Mouse (Mus musculus) heart, embryonic 15.5 days (tissue): ENCODE data around the gene Rala. TPM values are rescaled to one million over a fixed set of nuclear protein-coding genes. Genes with fewer than 3 reads are reported as not detected.
"Not testable (repeated sequence)": the region's sequence is repeated elsewhere in the genome, so short reads cannot be mapped to it uniquely, and the experiment has no call there.

Experiments
- ATAC-seq: fragments of 200-750 bp; cut with Nextera tagmentation; replicated peaks from 2 replicates; pipeline ENCODE4 v1.8.0; 2017; ENCODE audit warnings: low read depth, moderate TSS enrichment; ENCODE audit not compliant: insufficient number of reproducible peaks, insufficient read depth, low FRiP score
- H3K27ac ChIP-seq: fragments of 300-500 bp; sonication (generic); 2 replicates; pipeline ENCODE4 v1.5.1; 2015; ENCODE audit warnings: mild to moderate bottlenecking, inconsistent platforms
- H3K27me3 ChIP-seq: fragments of 300-500 bp; sonication (generic); 2 replicates; pipeline ENCODE4 v1.6.1; 2015; ENCODE audit warnings: inconsistent platforms
- H3K36me3 ChIP-seq: fragments of 300-500 bp; sonication (generic); 2 replicates; pipeline ENCODE4 v1.6.1; 2015; ENCODE audit warnings: mild to moderate bottlenecking, inconsistent platforms
- H3K4me1 ChIP-seq: fragments of 300-500 bp; sonication (generic); replicated peaks from 2 replicates; pipeline ENCODE4 v1.6.1; 2015; ENCODE audit warnings: inconsistent platforms
- H3K4me2 ChIP-seq: fragments of 300-500 bp; sonication (generic); 2 replicates; pipeline ENCODE4 v1.6.1; 2015; ENCODE audit warnings: inconsistent platforms, mild to moderate bottlenecking, moderate library complexity
- H3K4me3 ChIP-seq: fragments of 300-500 bp; sonication (generic); 2 replicates; pipeline ENCODE4 v1.5.1; 2015; ENCODE audit warnings: mild to moderate bottlenecking, inconsistent platforms
- H3K9ac ChIP-seq: fragments of 300-500 bp; sonication (generic); 2 replicates; pipeline ENCODE4 v1.6.1; 2015; ENCODE audit warnings: mild to moderate bottlenecking, inconsistent platforms
- H3K9me3 ChIP-seq: fragments of 300-500 bp; sonication (generic); replicated peaks from 2 replicates; pipeline ENCODE4 v1.6.1; 2016; ENCODE audit warnings: inconsistent platforms
- WGBS: fragments of 180-500 bp; shearing (Covaris S2); methylation state at CpG from one replicate; pipeline ENCODE4 v1.1.7; 2015; ENCODE audit warnings: mixed read lengths; 5-methylcytosine and 5-hydroxymethylcytosine counted together
- polyA plus RNA-seq: library from polyadenylated mRNA; unstranded; fragments of >200 nt; fragmentation: Nextera tagmentation; extraction: Ambion mirVana; gene quantifications from 2 replicates; pipeline ENCODE4 v1.2.1, GENCODE M21; 2015

Rala gene
- polyA plus RNA-seq, 1 experiment from 2014 or later = 85.1 TPM

DNA sequence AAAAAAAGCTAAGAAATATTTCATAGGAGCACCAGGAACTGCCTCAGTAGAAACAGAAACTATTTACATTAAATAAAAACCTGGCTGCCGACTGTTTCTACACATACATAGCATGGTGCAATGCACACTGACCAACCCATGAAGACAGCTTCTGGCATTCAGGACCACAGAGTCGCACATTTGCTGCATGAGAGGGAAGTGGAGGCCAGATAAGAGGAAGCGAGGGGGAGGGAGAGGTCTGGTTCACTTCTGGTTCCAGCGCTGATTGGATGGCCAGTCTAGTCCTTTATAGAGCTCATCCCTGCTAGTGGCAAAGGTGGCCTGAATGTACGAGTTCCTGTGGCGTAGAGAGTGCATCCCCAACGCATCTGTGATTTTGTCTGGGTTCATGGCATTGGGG, 16.6 kb upstream of the Rala start:
- Histone ChIP-seq H3K9ac (no peak overlapping the region), H3K4me1 (no peaks in the 10 kb centered on the region), H3K27me3 (no peaks in the 10 kb centered on the region), H3K4me3 (no peak overlapping the region), H3K9me3 (no peaks in the 10 kb centered on the region), H3K27ac (no peak overlapping the region), H3K36me3 (no peaks in the 10 kb centered on the region), H3K4me2 (no peak overlapping the region)
- no peak for ATAC-seq
- WGBS = 74% methylated on average over 7 of the region's 7 CpGs

DNA sequence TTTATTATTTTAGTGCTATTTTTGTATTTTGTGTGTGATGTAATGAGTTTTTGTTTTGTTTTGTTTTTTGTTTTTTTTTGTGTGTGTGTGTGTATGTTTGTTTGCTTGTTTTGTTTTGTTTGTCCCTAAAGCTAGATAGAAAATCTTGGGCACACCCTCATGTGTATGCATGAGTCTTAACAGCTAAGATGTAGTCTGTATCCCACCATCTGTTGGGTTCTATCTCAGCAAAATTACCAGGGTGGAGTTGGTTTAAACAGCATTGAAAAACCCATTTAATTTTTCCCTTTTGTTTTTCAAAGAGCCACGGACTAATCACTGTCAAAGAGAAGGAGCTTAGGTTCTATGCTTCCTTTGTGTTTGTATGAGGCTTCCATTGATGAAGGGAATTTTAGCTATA, 10.2 kb upstream of the Rala start:
- no peak for ATAC-seq
- H3K9me3 ChIP-seq = no peaks in the 10 kb centered on the region
- H3K4me1 ChIP-seq = no peaks in the 10 kb centered on the region
- H3K27ac ChIP-seq = no peak overlapping the region
- H3K4me3 ChIP-seq = no peak overlapping the region
- 43% methylated on average over 1 of the region's 1 CpGs for WGBS
- no peak overlapping the region for H3K4me2 ChIP-seq
- H3K27me3 ChIP-seq = no peaks in the 10 kb centered on the region
- no peaks in the 10 kb centered on the region for H3K36me3 ChIP-seq
- no peak overlapping the region for H3K9ac ChIP-seq

DNA sequence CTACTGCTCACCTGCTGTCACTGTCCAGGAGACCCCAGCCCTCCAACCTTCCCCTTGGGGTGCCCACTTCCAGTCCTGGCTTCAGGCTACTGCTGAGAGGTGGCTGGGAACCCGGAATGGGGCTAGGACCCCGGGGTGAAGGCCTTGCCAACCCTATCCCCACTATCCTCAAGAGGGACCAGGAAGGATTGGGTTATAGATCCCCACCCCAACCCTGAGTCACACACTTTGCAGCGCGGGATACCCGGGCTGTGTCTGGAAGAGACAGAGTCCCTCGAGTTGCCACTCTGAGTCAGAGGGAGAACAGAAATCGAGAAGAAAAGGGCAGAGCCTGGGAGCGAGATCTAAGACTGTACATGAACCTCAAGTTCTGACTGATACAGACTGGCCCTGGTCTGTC, 6.5 kb upstream of the Rala start:
- WGBS = 85% methylated on average over 8 of the region's 8 CpGs
- ATAC-seq, H3K27me3 ChIP-seq: not testable (repeated sequence)

DNA sequence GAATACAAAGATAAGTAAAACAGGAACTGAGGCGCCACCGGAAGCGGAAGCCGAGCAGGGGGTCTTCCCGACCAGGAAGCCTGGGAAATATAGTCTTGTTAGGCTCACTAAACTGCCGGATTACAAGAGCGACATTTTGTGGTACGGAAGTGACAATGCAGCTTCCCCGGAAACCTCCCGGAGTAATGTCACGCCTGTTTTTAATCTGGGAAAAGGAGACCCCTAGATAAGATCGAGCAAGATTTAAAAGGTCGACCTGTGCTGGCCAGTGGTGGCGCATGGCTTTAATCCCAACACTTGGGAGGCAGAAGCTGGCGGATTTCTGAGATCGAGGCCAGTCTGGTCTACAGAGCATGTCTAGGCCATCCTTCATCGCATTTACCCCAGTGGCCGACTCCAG, 5.5 kb upstream of the Rala start:
- Histone ChIP-seq H3K9ac (no peak overlapping the region), H3K4me1 (0 out of 2 replicates have a peak, but pooled peaks cover 3% of the 10 kb centered on the region), H3K4me3 (no peak overlapping the region), H3K36me3 (no peaks in the 10 kb centered on the region), H3K27ac (no peak overlapping the region), H3K27me3 (no peaks in the 10 kb centered on the region), H3K4me2 (no peak overlapping the region), H3K9me3 (no peaks in the 10 kb centered on the region)
- no peak for ATAC-seq
- 61% methylated on average over 18 of the region's 18 CpGs for WGBS

More for the DNA sequence above, 6.5 kb upstream of the Rala start:
- H3K27ac ChIP-seq, H3K4me3 ChIP-seq, H3K36me3 ChIP-seq, H3K9ac ChIP-seq, H3K9me3 ChIP-seq, H3K4me1 ChIP-seq, H3K4me2 ChIP-seq: not testable (repeated sequence)

DNA sequence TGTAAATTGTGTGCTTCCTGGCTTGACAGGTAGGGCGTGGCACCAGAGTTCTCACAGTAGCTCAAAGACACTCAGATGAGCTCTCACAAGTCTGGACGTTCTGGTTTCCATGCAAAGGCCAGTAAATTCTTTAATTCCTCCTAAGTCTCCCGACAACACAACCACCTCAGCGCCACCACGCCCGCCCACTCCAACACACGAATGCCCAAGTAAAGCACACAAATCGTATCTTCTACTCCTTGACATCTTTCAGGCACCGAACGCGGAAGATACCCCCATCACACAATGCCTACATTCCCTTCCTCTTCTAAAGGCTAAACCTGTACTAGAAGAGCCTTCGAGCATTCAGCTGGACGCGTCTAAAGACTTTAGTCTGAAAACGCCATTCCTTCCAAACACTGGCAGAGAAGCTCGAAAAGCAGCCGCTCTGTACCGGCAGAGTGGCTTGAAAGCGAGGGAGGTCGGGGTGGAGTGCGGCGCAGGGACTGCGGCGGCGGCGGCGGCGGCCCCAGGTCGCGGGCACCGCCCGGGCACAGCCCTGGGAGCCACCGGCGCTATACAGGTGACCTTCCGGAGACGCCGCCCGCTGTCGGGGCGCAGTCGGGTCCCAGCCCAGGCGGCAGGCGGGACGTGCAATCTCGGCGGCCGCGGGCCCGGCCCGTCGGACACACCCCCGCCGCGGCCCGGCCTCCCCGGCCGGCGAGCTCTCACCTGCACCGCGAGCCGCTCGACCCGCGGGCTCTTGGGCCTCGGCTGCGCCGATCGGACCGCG, 547 bp downstream of the Rala start:
- under 1% methylated on average over 64 of the region's 70 CpGs for WGBS
- peak overlapping the region; percentile 84 for H3K27ac ChIP-seq
- H3K9ac ChIP-seq = peak overlapping the region; percentile 86
- no peaks in the 10 kb centered on the region for H3K36me3 ChIP-seq
- H3K4me3 ChIP-seq = peak overlapping the region; percentile 90
- H3K4me2 ChIP-seq = peak overlapping the region; percentile 76
- no peaks in the 10 kb centered on the region for H3K27me3 ChIP-seq
- no peaks in the 10 kb centered on the region for H3K9me3 ChIP-seq
- H3K4me1 ChIP-seq = peaks cover 6% of the 10 kb centered on the region; the same call in 1 of the 2 replicates
- ATAC-seq = peak; percentile 80

DNA sequence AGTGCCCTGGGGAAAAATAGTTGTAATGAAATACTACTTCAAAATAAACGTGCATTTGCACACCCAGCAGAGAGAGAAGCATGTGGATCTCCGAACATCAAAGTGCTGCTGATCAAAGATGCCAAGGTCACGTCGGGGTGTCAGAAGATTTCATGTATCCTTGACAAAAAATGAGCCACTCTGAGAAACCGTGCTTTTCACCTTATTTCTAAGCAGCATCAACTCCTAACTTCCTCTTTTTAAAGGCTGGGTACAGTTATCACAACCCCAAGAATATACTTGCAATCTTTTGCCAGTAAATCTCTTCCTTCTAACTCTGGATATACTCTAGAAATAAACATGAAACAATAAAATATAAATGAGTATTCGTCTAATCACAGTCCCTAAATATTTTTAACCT, 1.7 kb downstream of the Rala start:
- H3K4me3 ChIP-seq = no peak overlapping the region
- no peak for ATAC-seq

DNA sequence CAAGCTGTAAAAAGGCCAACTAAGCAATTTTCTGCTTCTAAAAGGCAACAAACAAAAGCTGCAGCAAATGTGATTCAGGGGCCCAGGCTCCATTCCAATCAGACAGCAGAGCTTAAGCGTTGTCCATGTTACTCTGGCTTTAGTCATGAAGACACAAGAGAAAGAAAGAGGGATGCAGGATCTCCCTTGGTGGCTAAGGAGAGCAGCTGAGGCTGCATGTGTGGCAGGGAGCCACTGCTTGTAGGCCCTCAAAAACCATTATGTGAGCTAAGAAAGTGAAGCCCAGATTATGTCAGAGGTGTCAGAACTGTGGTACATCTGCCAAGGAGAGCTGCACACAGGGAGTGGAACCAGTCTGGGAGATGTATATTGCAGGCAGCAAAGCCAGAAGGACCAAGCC, 36.7 kb downstream of the Rala start:
- Histone ChIP-seq H3K9ac (no peak overlapping the region), H3K4me3 (no peak overlapping the region), H3K27ac (no peak overlapping the region), H3K36me3 (no peaks in the 10 kb centered on the region), H3K27me3 (no peaks in the 10 kb centered on the region), H3K4me2 (no peak overlapping the region), H3K9me3 (no peaks in the 10 kb centered on the region), H3K4me1 (no peaks in the 10 kb centered on the region)
- no peak for ATAC-seq
- WGBS = 86% methylated on average over 1 of the region's 1 CpGs

More for the DNA sequence above, 1.7 kb downstream of the Rala start:
- Histone ChIP-seq H3K27ac (no peak overlapping the region), H3K4me1 (peaks cover 6% of the 10 kb centered on the region; the same call in 1 of the 2 replicates), H3K4me2 (no peak overlapping the region), H3K9me3 (no peaks in the 10 kb centered on the region), H3K9ac (no peak overlapping the region), H3K36me3 (no peaks in the 10 kb centered on the region), H3K27me3 (no peaks in the 10 kb centered on the region)
- 74% methylated on average over 6 of the region's 6 CpGs for WGBS

DNA sequence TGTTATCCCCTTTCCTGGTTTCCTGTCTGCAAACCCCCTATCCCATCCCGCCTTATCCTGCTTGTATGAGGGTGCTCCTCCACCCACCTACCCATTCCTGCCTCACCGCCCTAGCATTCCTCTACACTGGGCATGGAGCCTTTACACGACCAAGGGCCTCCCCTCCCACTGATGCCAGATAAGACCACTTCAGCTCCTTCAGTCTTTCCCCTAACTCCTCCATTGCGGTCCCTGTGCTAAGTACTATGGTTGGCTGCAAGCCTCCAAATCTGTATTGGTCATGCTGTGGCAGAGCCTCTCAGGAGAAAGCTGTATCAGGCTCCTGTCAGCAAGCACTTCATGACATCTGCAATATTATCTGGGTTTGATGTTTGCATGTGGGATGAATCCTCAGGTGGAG, 42.6 kb downstream of the Rala start:
- H3K9ac ChIP-seq = no peak overlapping the region
- H3K4me1 ChIP-seq = peaks cover 15% of the 10 kb centered on the region
- H3K27me3 ChIP-seq = no peaks in the 10 kb centered on the region
- no peak overlapping the region for H3K4me2 ChIP-seq
- no peaks in the 10 kb centered on the region for H3K36me3 ChIP-seq
- no peak overlapping the region for H3K27ac ChIP-seq
- 36% methylated on average over 4 of the region's 4 CpGs for WGBS
- H3K4me3 ChIP-seq = no peak overlapping the region
- peak; percentile 55; the same call in 1 of the 2 replicates for ATAC-seq
- no peaks in the 10 kb centered on the region for H3K9me3 ChIP-seq

DNA sequence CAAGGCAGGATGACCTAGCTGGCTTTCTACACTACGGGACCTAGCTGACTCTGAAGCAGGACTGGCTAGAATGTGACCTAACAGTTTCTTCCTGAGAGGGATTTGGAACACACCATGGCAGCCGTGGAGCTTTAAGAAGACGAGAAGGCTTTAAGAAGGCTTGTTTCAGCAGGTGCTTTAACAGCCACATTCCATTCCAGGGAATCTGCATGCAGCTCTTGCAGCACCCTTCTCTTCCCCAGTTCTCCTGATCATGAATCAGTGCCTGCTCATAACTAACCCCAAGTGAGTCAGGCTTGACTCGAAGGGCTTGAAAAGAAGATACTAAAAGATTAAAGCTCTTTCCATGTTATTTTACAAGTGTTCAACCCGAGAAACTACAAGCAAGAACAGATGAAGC, 43.4 kb downstream of the Rala start:
- 63% methylated on average over 5 of the region's 5 CpGs for WGBS
- ATAC-seq = no peak
- Histone ChIP-seq H3K9ac (no peak overlapping the region), H3K27me3 (no peaks in the 10 kb centered on the region), H3K4me3 (no peak overlapping the region), H3K27ac (no peak overlapping the region), H3K4me2 (no peak overlapping the region), H3K36me3 (peaks cover 4% of the 10 kb centered on the region), H3K4me1 (peaks cover 15% of the 10 kb centered on the region), H3K9me3 (no peaks in the 10 kb centered on the region)

DNA sequence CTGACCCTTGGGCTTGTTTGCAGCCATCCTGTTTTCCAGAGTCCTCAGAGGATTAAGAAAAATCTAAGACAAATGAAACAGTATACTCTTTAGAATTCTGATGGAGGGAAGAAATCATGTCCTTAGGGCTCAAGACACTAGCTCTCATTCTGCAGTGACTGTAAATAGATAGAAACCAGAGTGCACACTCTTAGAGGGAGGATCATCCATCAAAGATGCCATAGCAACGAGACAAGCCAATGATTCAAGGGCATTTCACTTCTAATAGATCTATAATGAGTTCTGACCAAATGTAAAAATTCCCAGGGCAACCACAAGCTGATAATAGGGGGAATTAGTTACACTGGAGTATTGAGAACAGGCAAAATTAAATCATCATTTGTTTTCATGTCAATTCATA, 47.0 kb downstream of the Rala start:
- 69% methylated on average over 1 of the region's 1 CpGs for WGBS
- no peak for ATAC-seq
- Histone ChIP-seq H3K36me3 (peaks cover 19% of the 10 kb centered on the region), H3K9me3 (no peaks in the 10 kb centered on the region), H3K27ac (no peak overlapping the region), H3K4me1 (peaks cover 13% of the 10 kb centered on the region), H3K27me3 (no peaks in the 10 kb centered on the region), H3K9ac (no peak overlapping the region), H3K4me3 (no peak overlapping the region), H3K4me2 (no peak overlapping the region)

DNA sequence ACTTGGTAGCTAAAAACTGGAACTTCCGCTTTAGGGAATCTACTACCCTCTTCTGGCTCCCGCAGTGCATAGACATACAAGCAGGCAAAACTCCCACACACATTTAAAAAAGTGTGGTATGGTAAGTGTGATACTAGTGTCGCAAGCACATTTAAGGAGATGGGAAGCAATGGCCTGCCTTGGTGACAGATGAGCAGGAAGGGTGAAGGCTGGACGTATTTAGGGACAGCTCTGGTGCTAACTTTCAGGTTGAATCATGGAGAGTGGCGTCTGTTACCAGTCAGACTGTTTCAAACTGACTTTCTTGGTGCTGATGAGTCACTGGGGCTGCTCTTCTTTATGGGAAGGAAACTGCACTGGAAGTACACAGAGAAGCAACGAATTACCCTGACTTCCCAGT, 52.5 kb downstream of the Rala start:
- Histone ChIP-seq H3K4me3 (no peak overlapping the region), H3K9me3 (no peaks in the 10 kb centered on the region), H3K4me2 (no peak overlapping the region), H3K27ac (no peak overlapping the region), H3K9ac (no peak overlapping the region), H3K36me3 (peaks cover 46% of the 10 kb centered on the region), H3K27me3 (no peaks in the 10 kb centered on the region), H3K4me1 (no peaks in the 10 kb centered on the region)
- no peak for ATAC-seq
- 85% methylated on average over 6 of the region's 6 CpGs for WGBS

DNA sequence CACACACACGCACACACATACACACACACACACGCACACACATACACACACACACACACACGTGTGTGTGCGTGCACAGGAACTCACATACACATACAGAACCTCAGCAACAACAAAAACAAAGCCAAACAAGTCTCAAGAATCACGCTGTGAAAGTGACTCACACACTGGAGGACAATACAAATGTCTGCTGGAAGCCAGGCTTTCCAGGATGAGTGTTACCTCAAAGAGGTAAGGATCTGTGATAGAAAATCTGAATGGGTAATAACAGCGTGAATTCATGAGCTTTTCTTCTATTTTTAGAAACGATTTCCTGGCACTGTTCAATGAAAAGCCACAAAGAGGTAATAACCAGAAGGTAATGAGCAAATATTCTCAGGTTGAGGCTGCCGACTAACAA, 59.8 kb downstream of the Rala start:
- no peak overlapping the region for H3K27ac ChIP-seq
- peaks cover 17% of the 10 kb centered on the region for H3K36me3 ChIP-seq
- 76% methylated on average over 8 of the region's 8 CpGs for WGBS
- no peak overlapping the region for H3K4me3 ChIP-seq
- no peaks in the 10 kb centered on the region for H3K27me3 ChIP-seq
- H3K4me1 ChIP-seq = no peaks in the 10 kb centered on the region
- no peak overlapping the region for H3K4me2 ChIP-seq
- ATAC-seq = no peak
- H3K9me3 ChIP-seq = no peaks in the 10 kb centered on the region
- no peak overlapping the region for H3K9ac ChIP-seq
